Mouse (Mus musculus) small intestine, adult 2 months (tissue): Measurements from ENCODE around the gene Scap. TPM values are rescaled to one million over a fixed set of nuclear protein-coding genes. Genes with fewer than 3 reads are reported as not detected.

Experiments used
- H3K27ac ChIP-seq: fragments of 200-500 bp; 2 replicates; pipeline ENCODE4 v1.5.1; 2012; ENCODE audit warnings: low read depth, low read length, control low read depth, inconsistent platforms; ENCODE audit not compliant: insufficient read depth
- H3K27me3 ChIP-seq: fragments of 200-500 bp; 2 replicates; pipeline ENCODE4 v1.6.1; 2012; ENCODE audit warnings: mild to moderate bottlenecking, moderate library complexity, low read length, inconsistent platforms; ENCODE audit not compliant: control insufficient read depth, insufficient read depth
- H3K36me3 ChIP-seq: fragments of 200-500 bp; 2 replicates; pipeline ENCODE4 v1.6.1; 2012; ENCODE audit warnings: mild to moderate bottlenecking, low read length, control low read depth, inconsistent platforms; ENCODE audit not compliant: control insufficient read depth, insufficient read depth
- H3K4me1 ChIP-seq: fragments of 200-500 bp; 2 replicates; pipeline ENCODE4 v1.6.1; 2012; ENCODE audit warnings: low read length, inconsistent platforms, mixed read lengths; ENCODE audit not compliant: control insufficient read depth, insufficient read depth, insufficient read length
- H3K4me3 ChIP-seq: fragments of 200-500 bp; 2 replicates; pipeline ENCODE4 v1.5.1; 2012; ENCODE audit warnings: low read depth, mild to moderate bottlenecking, control low read depth, inconsistent platforms, low read length, moderate library complexity
- CTCF ChIP-seq: fragments of 200-500 bp; IDR thresholded peaks from 2 replicates; pipeline ENCODE4 v1.5.1; 2012; ENCODE audit warnings: low read depth, mild to moderate bottlenecking, control low read depth, inconsistent platforms, low read length, moderate library complexity, mixed read lengths; ENCODE audit not compliant: insufficient replicate concordance, insufficient read length; ENCODE audit errors: extremely low read depth
- POLR2A ChIP-seq: fragments of 200-500 bp; IDR thresholded peaks from 2 replicates; pipeline ENCODE4 v1.6.1; 2012; ENCODE audit warnings: low read depth, mild to moderate bottlenecking, control low read depth, inconsistent platforms, low read length, moderate library complexity
- WGBS: fragments of 180-500 bp; shearing (Covaris S2); methylation state at CpG from one replicate; pipeline ENCODE4 v1.1.7; 2018; 5-methylcytosine and 5-hydroxymethylcytosine counted together
- polyA plus RNA-seq: library from polyadenylated mRNA; depleted of rRNA; stranded (reverse); fragments of >200 nt; gene quantifications from 2 replicates; pipeline ENCODE4 v1.2.3, GENCODE M21; 2012; rRNA removed

Scap gene
- polyA plus RNA-seq, 1 experiment: 34.9 TPM

DNA sequence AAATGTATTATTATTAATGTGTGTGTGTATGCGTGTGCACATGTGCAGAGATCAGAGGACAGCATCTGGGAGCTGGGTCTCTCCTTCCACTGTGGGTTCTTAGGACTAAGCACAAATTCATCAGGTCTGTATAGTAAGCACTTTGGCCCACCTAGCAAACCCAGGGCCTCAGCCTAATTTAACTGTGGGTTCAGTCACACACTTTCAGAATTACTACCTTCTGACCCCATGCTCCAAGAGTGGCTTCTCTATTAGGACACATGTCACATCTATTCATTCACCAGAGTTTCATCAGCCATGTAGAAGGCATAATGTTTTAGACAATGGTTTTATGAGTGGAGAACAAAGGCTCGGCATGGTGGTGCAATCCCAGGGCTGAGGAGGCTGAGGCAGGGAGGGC is 100.0 kb downstream of the Scap start:
- Histone ChIP-seq H3K4me1 (no peaks in the 10 kb centered on the region), H3K4me3 (no peak overlapping the region), H3K27ac (no peak overlapping the region), H3K27me3 (no peaks in the 10 kb centered on the region), H3K36me3 (peaks cover 68% of the 10 kb centered on the region)
- 93% methylated on average over 2 of the region's 2 CpGs for WGBS
- TF ChIP-seq POLR2A (no peak), CTCF (no peak)

Other genes with a start within 250 kb of the Scap start
- 5.0 and 11.3 TPM in 2 replicates for gene Smarcc1, start 215.6 kb upstream of the Scap start, polyA plus RNA-seq
- 20.3 and 30.4 TPM in 2 replicates for gene Dhx30, start 215.5 kb upstream of the Scap start, polyA plus RNA-seq
- gene Cspg5, start 89.5 kb upstream of the Scap start, polyA plus RNA-seq: 0.22 and 0.72 TPM in 2 replicates
- gene Elp6, start 28.1 kb upstream of the Scap start, polyA plus RNA-seq: 3.7 and 5.7 TPM in 2 replicates
- gene Ptpn23, start 74.9 kb downstream of the Scap start, polyA plus RNA-seq: 23.4 and 34.4 TPM in 2 replicates
- gene Ngp, start 86.5 kb downstream of the Scap start, polyA plus RNA-seq: 0.65 TPM in 1 of 2 replicates, not detected in the other
- gene Klhl18, start 143.4 kb downstream of the Scap start, polyA plus RNA-seq: 7.6 and 13.7 TPM in 2 replicates
- 0.27 and 0.34 TPM in 2 replicates for gene Kif9, start 143.7 kb downstream of the Scap start, polyA plus RNA-seq
- gene Setd2, start 199.3 kb downstream of the Scap start, polyA plus RNA-seq: 16.1 and 33.1 TPM in 2 replicates